Mouse (Mus musculus): Measurements from ENCODE around the gene Pemt. TPM values are rescaled to one million over a fixed set of nuclear protein-coding genes. Genes with fewer than 3 reads are reported as not detected.
A peak's percentile ranks its signal among the peaks of the same experiment; 100 is the strongest.

Gene Pemt
- polyA plus RNA-seq, 2 experiments = 5.4 to 7.2 TPM

GRCm38 (mm10) chr11:59940645-59941044 is 105.6 kb downstream of the Pemt start:
- H3K4me1 ChIP-seq (ENCODE audit: control insufficient read depth, insufficient read depth, low read length) = no peaks in the 10 kb centered on the region
- H3K27ac ChIP-seq (replicated peaks; ENCODE audit: low read depth, low read length) = no peak overlapping the region
- H3K27me3 ChIP-seq (ENCODE audit: control insufficient read depth, insufficient read depth, low read length) = no peaks in the 10 kb centered on the region
- no peak overlapping the region for H3K4me3 ChIP-seq (replicated peaks; ENCODE audit: low read length)
- no peaks in the 10 kb centered on the region for H3K36me3 ChIP-seq (ENCODE audit: control insufficient read depth, insufficient read depth, low read length)
- H3K9me3 ChIP-seq (ENCODE audit: control insufficient read depth, low read length) = no peaks in the 10 kb centered on the region
- WGBS = 61% methylated on average over 3 of the region's 3 CpGs
- DNase-seq (ENCODE audit: low spot score) = no peak
- H3K9ac ChIP-seq (ENCODE audit: low read depth, low read length, severe bottlenecking) = no peak overlapping the region
- ATAC-seq (ENCODE audit: low FRiP score, low read depth) = no peak
- TF ChIP-seq POLR2A (IDR thresholded peaks at IDR 0.05; ENCODE audit: borderline replicate concordance, extremely low read depth, insufficient read depth, insufficient read length) = no peak
- H3K4me2 ChIP-seq (replicated peaks; ENCODE audit: low read depth, low read length, severe bottlenecking) = no peak overlapping the region

GRCm38 (mm10) chr11:59939821-59940220 is 106.5 kb downstream of the Pemt start:
- WGBS = 73% methylated on average over 1 of the region's 1 CpGs
- no peak overlapping the region for H3K27ac ChIP-seq (replicated peaks; ENCODE audit: low read depth, low read length)
- ATAC-seq (ENCODE audit: low FRiP score, low read depth) (no peak), DNase-seq (ENCODE audit: low spot score) (no peak)
- no peaks in the 10 kb centered on the region for H3K27me3 ChIP-seq (ENCODE audit: control insufficient read depth, insufficient read depth, low read length)
- no peaks in the 10 kb centered on the region for H3K4me1 ChIP-seq (ENCODE audit: control insufficient read depth, insufficient read depth, low read length)
- H3K9ac ChIP-seq (ENCODE audit: low read depth, low read length, severe bottlenecking) = no peak overlapping the region
- no peaks in the 10 kb centered on the region for H3K9me3 ChIP-seq (ENCODE audit: control insufficient read depth, low read length)
- H3K4me3 ChIP-seq (replicated peaks; ENCODE audit: low read length) = no peak overlapping the region
- no peaks in the 10 kb centered on the region for H3K36me3 ChIP-seq (ENCODE audit: control insufficient read depth, insufficient read depth, low read length)
- no peak overlapping the region for H3K4me2 ChIP-seq (replicated peaks; ENCODE audit: low read depth, low read length, severe bottlenecking)
- no peak for TF ChIP-seq POLR2A (IDR thresholded peaks at IDR 0.05; ENCODE audit: borderline replicate concordance, extremely low read depth, insufficient read depth, insufficient read length)

- Histone ChIP-seq H3K9ac (ENCODE audit: low read depth, low read length, severe bottlenecking) (no peak overlapping the region), H3K27me3 (ENCODE audit: control insufficient read depth, insufficient read depth, low read length) (no peaks in the 10 kb centered on the region), H3K9me3 (ENCODE audit: control insufficient read depth, low read length) (no peaks in the 10 kb centered on the region), H3K4me1 (ENCODE audit: control insufficient read depth, insufficient read depth, low read length) (no peaks in the 10 kb centered on the region), H3K4me3 (replicated peaks; ENCODE audit: low read length) (no peak overlapping the region), H3K27ac (replicated peaks; ENCODE audit: low read depth, low read length) (no peak overlapping the region), H3K36me3 (ENCODE audit: control insufficient read depth, insufficient read depth, low read length) (no peaks in the 10 kb centered on the region), H3K4me2 (replicated peaks; ENCODE audit: low read depth, low read length, severe bottlenecking) (no peak overlapping the region)
- ATAC-seq (ENCODE audit: low FRiP score, low read depth) (no peak), DNase-seq (ENCODE audit: low spot score) (no peak)
- TF ChIP-seq POLR2A (IDR thresholded peaks at IDR 0.05; ENCODE audit: borderline replicate concordance, extremely low read depth, insufficient read depth, insufficient read length) = no peak
- 31% methylated on average over 2 of the region's 2 CpGs for WGBS
Observed at GRCm38 (mm10) chr11:59937615-59938014, 108.7 kb downstream of the Pemt start.

- no peaks in the 10 kb centered on the region for H3K4me1 ChIP-seq (ENCODE audit: control insufficient read depth, insufficient read depth, low read length)
- ATAC-seq (ENCODE audit: low FRiP score, low read depth) (no peak), DNase-seq (ENCODE audit: low spot score) (no peak)
- no peak overlapping the region for H3K4me2 ChIP-seq (replicated peaks; ENCODE audit: low read depth, low read length, severe bottlenecking)
- no peak overlapping the region for H3K9ac ChIP-seq (ENCODE audit: low read depth, low read length, severe bottlenecking)
- no peaks in the 10 kb centered on the region for H3K36me3 ChIP-seq (ENCODE audit: control insufficient read depth, insufficient read depth, low read length)
- H3K27me3 ChIP-seq (ENCODE audit: control insufficient read depth, insufficient read depth, low read length) = no peaks in the 10 kb centered on the region
- no peaks in the 10 kb centered on the region for H3K9me3 ChIP-seq (ENCODE audit: control insufficient read depth, low read length)
- no peak overlapping the region for H3K4me3 ChIP-seq (replicated peaks; ENCODE audit: low read length)
- no peak overlapping the region for H3K27ac ChIP-seq (replicated peaks; ENCODE audit: low read depth, low read length)
- 80% methylated on average over 3 of the region's 3 CpGs for WGBS
- TF ChIP-seq POLR2A (IDR thresholded peaks at IDR 0.05; ENCODE audit: borderline replicate concordance, extremely low read depth, insufficient read depth, insufficient read length) = no peak
Observed at GRCm38 (mm10) chr11:59937023-59937422, 109.3 kb downstream of the Pemt start.

GRCm38 (mm10) chr11:59933943-59934342 is 112.3 kb downstream of the Pemt start:
- Histone ChIP-seq H3K4me1 (ENCODE audit: control insufficient read depth, insufficient read depth, low read length) (no peaks in the 10 kb centered on the region), H3K9me3 (ENCODE audit: control insufficient read depth, low read length) (no peaks in the 10 kb centered on the region), H3K9ac (ENCODE audit: low read depth, low read length, severe bottlenecking) (peak overlapping the region; percentile 16; the same call in 1 of the 2 replicates), H3K27me3 (ENCODE audit: control insufficient read depth, insufficient read depth, low read length) (no peaks in the 10 kb centered on the region), H3K27ac (replicated peaks; ENCODE audit: low read depth, low read length) (no peak overlapping the region), H3K4me3 (replicated peaks; ENCODE audit: low read length) (no peak overlapping the region), H3K4me2 (replicated peaks; ENCODE audit: low read depth, low read length, severe bottlenecking) (no peak overlapping the region), H3K36me3 (ENCODE audit: control insufficient read depth, insufficient read depth, low read length) (no peaks in the 10 kb centered on the region)
- 48% methylated on average over 12 of the region's 12 CpGs for WGBS
- DNase-seq (ENCODE audit: low spot score) = no peak
- ATAC-seq (ENCODE audit: low FRiP score, low read depth) = no peak
- no peak for TF ChIP-seq POLR2A (IDR thresholded peaks at IDR 0.05; ENCODE audit: borderline replicate concordance, extremely low read depth, insufficient read depth, insufficient read length)

Measured in limb, embryonic 14.5 days (tissue).